Mouse (Mus musculus) layer of hippocampus, adult 11-12 months (tissue): ENCODE measurements around the gene Lasp1.
A peak's percentile ranks its signal among the peaks of the same experiment; 100 is the strongest.

ENCODE experiments used
- DNase-seq: peaks from one replicate; pipeline ENCODE4 v3.0.0; 2022; ENCODE audit warnings: low spot score

Gene Lasp1

GRCm38 (mm10) chr11:97874396-97874795, 75.6 kb downstream of the Lasp1 start:
- DNase-seq: no peak

- DNase-seq: no peak
These were observed 78.5 kb downstream of the Lasp1 start for GRCm38 (mm10) chr11:97877341-97877740.

- no peak for DNase-seq
These were observed 81.6 kb downstream of the Lasp1 start for GRCm38 (mm10) chr11:97880362-97880761.

GRCm38 (mm10) chr11:97883542-97883917, 84.7 kb downstream of the Lasp1 start:
- peak; percentile 73 for DNase-seq

- DNase-seq: peak; percentile 98
These were observed 85.3 kb downstream of the Lasp1 start, which contains the start of gene Fbxo47 for GRCm38 (mm10) chr11:97883918-97884600. Fbxo47 (minus strand) TSS chr11:97884154.

GRCm38 (mm10) chr11:97884601-97885185, 85.9 kb downstream of the Lasp1 start:
- no peak for DNase-seq

GRCm38 (mm10) chr11:97885296-97885915, 86.6 kb downstream of the Lasp1 start:
- no peak for DNase-seq
